Mouse (Mus musculus): ENCODE results near the gene Reln.

DNA sequence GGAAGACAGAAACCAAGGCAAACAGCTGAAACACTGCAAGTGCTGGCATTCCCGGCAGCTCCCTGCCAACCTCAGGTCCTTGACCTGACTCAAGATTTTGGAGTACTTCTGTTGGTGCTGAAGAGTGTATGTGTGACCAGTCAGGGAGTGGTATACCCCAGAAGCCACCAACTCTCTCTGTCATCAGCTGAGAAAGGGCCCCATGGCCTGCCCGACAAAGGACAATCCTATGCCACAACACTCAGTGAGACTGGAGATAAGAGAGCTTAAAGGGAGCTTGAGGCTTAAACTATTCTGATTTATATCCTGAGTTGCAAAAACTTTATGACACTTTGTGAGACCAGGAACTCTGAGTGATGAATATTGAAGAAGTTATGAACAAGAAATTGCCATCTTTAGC lies 407.9 kb downstream of the Reln start:
- TF ChIP-seq USF1 (IDR thresholded peaks at IDR 0.05; ENCODE audit: low read depth), result no peak
- TF ChIP-seq POLR2A (IDR thresholded peaks at IDR 0.05; ENCODE audit: insufficient read length, low read depth), result no peak
- TF ChIP-seq REST (IDR thresholded peaks at IDR 0.05; ENCODE audit: insufficient read depth, insufficient read length), result no peak
